Mouse (Mus musculus) embryonic facial prominence, embryonic 15.5 days (tissue): ENCODE measurements around the gene Kifc5b. TPM values are rescaled to one million over a fixed set of nuclear protein-coding genes. Genes with fewer than 3 reads are reported as not detected.
A peak's percentile ranks its signal among the peaks of the same experiment; 100 is the strongest.

Source experiments
- ATAC-seq: fragments of 200-750 bp; cut with Nextera tagmentation; 2 replicates; pipeline ENCODE4 v1.8.0; 2017; ENCODE audit warnings: low read depth, moderate TSS enrichment; ENCODE audit not compliant: insufficient number of reproducible peaks, low FRiP score, low TSS enrichment
- H3K27ac ChIP-seq: fragments of 300-500 bp; sonication (generic); replicated peaks from 2 replicates; pipeline ENCODE4 v1.5.1; 2015; ENCODE audit warnings: mild to moderate bottlenecking, inconsistent platforms
- H3K27me3 ChIP-seq: fragments of 300-500 bp; sonication (generic); 2 replicates; pipeline ENCODE4 v1.6.1; 2015; ENCODE audit warnings: inconsistent platforms
- H3K36me3 ChIP-seq: fragments of 300-500 bp; sonication (generic); 2 replicates; pipeline ENCODE4 v1.6.1; 2015; ENCODE audit warnings: mild to moderate bottlenecking, inconsistent platforms
- H3K4me1 ChIP-seq: fragments of 300-500 bp; sonication (generic); 2 replicates; pipeline ENCODE4 v1.6.1; 2015; ENCODE audit warnings: inconsistent platforms
- H3K4me2 ChIP-seq: fragments of 300-500 bp; sonication (generic); replicated peaks from 2 replicates; pipeline ENCODE4 v1.6.1; 2015; ENCODE audit warnings: mild to moderate bottlenecking, inconsistent platforms
- H3K4me3 ChIP-seq: fragments of 300-500 bp; sonication (generic); replicated peaks from 2 replicates; pipeline ENCODE4 v1.5.1; 2015; ENCODE audit warnings: mild to moderate bottlenecking, inconsistent platforms
- H3K9ac ChIP-seq: fragments of 300-500 bp; sonication (generic); 2 replicates; pipeline ENCODE4 v1.6.1; 2015; ENCODE audit warnings: inconsistent platforms
- H3K9me3 ChIP-seq: fragments of 300-500 bp; sonication (generic); replicated peaks from 2 replicates; pipeline ENCODE4 v1.6.1; 2016; ENCODE audit warnings: inconsistent platforms
- WGBS: fragments of 180-500 bp; shearing (Covaris S2); methylation state at CpG from one replicate; pipeline ENCODE4 v1.1.7; 2015; 5-methylcytosine and 5-hydroxymethylcytosine counted together
- polyA plus RNA-seq: library from polyadenylated mRNA; unstranded; fragments of >200 nt; fragmentation: Nextera tagmentation; extraction: Ambion mirVana; gene quantifications from 2 replicates; pipeline ENCODE4 v1.2.1, GENCODE M21; 2015

Kifc5b gene
- polyA plus RNA-seq: 6.5 and 7.4 TPM in 2 replicates

DNA sequence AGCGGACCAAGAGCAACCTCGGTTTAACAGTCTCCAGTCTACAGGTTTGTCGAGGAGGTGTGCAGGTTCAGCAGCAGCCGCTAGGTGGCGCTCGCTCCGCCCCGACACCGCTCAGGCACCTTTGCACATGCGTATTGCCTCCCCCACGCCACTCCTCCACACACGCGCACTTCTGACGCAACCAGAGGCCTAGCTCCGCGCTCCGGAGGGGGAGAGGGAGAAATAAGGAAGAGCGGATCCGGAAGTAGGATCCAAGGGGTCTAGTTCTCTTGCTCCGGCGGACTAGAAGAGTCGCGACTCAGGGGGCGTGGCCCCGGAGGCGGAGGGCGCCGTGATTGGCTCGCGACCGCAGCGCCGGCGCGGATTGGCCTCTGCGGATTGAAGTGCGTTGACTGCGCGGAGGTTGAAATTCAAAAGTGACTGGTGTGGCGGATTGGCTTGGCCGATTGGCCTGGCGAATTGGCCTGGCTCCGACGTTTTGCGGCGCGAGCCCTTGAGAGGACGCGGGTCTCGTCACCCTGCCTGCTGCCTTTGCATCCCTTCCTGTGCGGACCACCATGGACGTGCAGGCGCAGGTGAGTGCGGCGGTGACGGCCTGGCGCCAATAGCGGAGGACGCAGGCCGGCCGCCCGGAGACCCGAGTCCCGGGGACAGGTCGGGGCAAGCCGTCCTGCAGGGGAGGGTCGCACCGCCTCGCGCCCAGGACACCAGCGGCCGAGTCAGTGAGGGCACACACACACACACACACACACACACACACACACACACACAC is at the start of gene Kifc5b:
Gene Kifc5b, plus strand, starts transcription at position 381 of the 772 bp plus-strand sequence.
- peaks cover 12% of the 10 kb centered on the region; the same call in 1 of the 2 replicates for H3K4me1 ChIP-seq
- under 1% methylated on average over 64 of the region's 72 CpGs for WGBS

GRCm38 (mm10) chr17:26868756-26869155 is 48.1 kb upstream of the Kifc5b start:
- no peak for ATAC-seq
- Histone ChIP-seq H3K27me3 (no peaks in the 10 kb centered on the region; the same call in 1 of the 2 replicates), H3K9ac (no peak overlapping the region), H3K9me3 (no peaks in the 10 kb centered on the region), H3K4me3 (no peak overlapping the region), H3K4me2 (no peak overlapping the region), H3K36me3 (no peaks in the 10 kb centered on the region), H3K4me1 (no peaks in the 10 kb centered on the region), H3K27ac (no peak overlapping the region)
- 22% methylated on average over 5 of the region's 5 CpGs for WGBS

More for the DNA sequence above, at the start of gene Kifc5b:
- Histone ChIP-seq H3K4me2 (peak within 1 kb of the TSS; percentile 76), H3K27me3 (no peaks in the 10 kb centered on the region), H3K9ac (peak within 1 kb of the TSS; percentile 59), H3K27ac (peak within 1 kb of the TSS; percentile 66), H3K36me3 (peaks cover 6% of the 10 kb centered on the region; the same call in 1 of the 2 replicates), H3K9me3 (no peaks in the 10 kb centered on the region), H3K4me3 (peak within 1 kb of the TSS; percentile 76)
- ATAC-seq: peak; percentile 100

- H3K4me3 ChIP-seq: no peak overlapping the region
- WGBS: 65% methylated on average over 3 of the region's 3 CpGs
- H3K27me3 ChIP-seq: no peaks in the 10 kb centered on the region; the same call in 1 of the 2 replicates
- H3K36me3 ChIP-seq: no peaks in the 10 kb centered on the region
- no peaks in the 10 kb centered on the region for H3K4me1 ChIP-seq
- H3K9me3 ChIP-seq: no peaks in the 10 kb centered on the region
- ATAC-seq: no peak
- H3K9ac ChIP-seq: no peak overlapping the region
- no peak overlapping the region for H3K4me2 ChIP-seq
- H3K27ac ChIP-seq: no peak overlapping the region
Observed at GRCm38 (mm10) chr17:26872870-26873269, 44.0 kb upstream of the Kifc5b start.

DNA sequence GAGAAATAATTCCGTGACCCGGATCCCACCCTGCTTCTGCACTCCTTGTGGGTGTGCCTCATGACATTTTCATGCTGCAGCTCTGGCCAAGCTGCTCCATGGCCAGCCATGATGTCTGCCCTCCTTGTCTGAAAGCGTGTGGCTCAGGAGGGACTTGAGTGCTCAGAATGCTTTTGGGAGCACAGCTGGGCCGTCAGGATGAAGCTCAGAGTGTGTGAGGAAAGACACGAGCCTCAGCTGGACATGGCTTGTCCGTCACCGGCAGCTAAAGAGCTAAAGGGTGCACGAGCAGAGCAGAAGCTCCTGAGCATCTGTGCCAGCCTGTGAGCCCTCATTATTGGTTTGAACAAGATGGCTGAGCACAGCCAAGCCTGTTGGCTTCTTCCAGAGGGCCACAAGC is 43.4 kb upstream of the Kifc5b start:
- Histone ChIP-seq H3K4me3 (no peak overlapping the region), H3K27ac (no peak overlapping the region), H3K9me3 (no peaks in the 10 kb centered on the region), H3K4me1 (no peaks in the 10 kb centered on the region), H3K36me3 (no peaks in the 10 kb centered on the region), H3K27me3 (no peaks in the 10 kb centered on the region; the same call in 1 of the 2 replicates), H3K9ac (no peak overlapping the region), H3K4me2 (no peak overlapping the region)
- 70% methylated on average over 8 of the region's 8 CpGs for WGBS
- ATAC-seq: no peak

GRCm38 (mm10) chr17:26874542-26874941 is 42.3 kb upstream of the Kifc5b start:
- ATAC-seq: no peak
- no peaks in the 10 kb centered on the region for H3K4me1 ChIP-seq
- no peak overlapping the region for H3K4me3 ChIP-seq
- no peak overlapping the region for H3K9ac ChIP-seq
- WGBS: 67% methylated on average over 11 of the region's 11 CpGs
- 0 out of 2 replicates have a peak overlapping the region, but pooled peaks have one; percentile 39 for H3K27ac ChIP-seq
- no peaks in the 10 kb centered on the region for H3K27me3 ChIP-seq
- H3K36me3 ChIP-seq: no peaks in the 10 kb centered on the region
- H3K4me2 ChIP-seq: no peak overlapping the region
- no peaks in the 10 kb centered on the region for H3K9me3 ChIP-seq

DNA sequence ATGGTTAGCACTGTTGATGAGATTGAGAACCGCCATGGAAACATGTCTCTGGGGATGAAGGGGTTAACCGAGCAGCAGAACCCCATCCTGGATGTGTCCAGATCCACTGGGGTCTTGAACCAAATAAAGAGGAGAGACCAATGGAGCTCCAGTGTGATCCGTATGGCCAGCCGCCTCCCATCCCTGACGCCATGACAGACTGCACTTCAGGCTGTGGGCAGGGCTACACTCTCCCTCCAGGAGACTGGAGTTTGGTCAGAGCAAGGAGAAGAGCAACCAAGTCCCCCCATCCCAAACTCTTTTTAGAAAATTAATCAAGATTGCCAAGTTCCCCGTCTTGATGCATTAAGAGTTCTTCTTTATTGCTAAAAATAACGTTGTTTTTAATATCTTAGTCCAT is 39.0 kb upstream of the Kifc5b start:
- Histone ChIP-seq H3K27ac (no peak overlapping the region), H3K4me3 (no peak overlapping the region), H3K4me1 (no peaks in the 10 kb centered on the region), H3K27me3 (no peaks in the 10 kb centered on the region), H3K4me2 (no peak overlapping the region), H3K9me3 (no peaks in the 10 kb centered on the region), H3K9ac (no peak overlapping the region), H3K36me3 (no peaks in the 10 kb centered on the region)
- no peak for ATAC-seq
- WGBS: 71% methylated on average over 7 of the region's 7 CpGs

DNA sequence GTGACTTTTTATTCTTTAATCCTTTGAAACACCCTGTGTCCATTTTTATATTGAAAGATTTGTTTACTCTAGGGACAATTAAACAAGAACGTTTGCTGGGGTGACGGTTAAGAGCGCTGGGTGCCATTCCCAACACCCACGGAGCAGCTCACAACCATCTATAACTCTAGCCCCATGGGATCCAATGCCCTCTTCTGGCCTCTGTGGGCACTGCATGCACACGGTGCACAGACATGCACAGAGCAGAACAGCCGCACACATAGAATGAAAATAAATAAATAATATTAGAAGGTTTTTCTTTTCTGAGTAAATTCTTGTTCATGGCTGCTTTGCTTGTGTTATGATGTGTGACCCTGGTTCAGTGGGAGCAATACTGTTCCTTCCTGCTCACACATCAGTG is 37.7 kb upstream of the Kifc5b start:
- Histone ChIP-seq H3K9me3 (no peaks in the 10 kb centered on the region), H3K9ac (no peak overlapping the region), H3K4me2 (no peak overlapping the region), H3K36me3 (no peaks in the 10 kb centered on the region), H3K27me3 (no peaks in the 10 kb centered on the region), H3K4me1 (peaks cover 1% of the 10 kb centered on the region; the same call in 1 of the 2 replicates), H3K27ac (no peak overlapping the region), H3K4me3 (no peak overlapping the region)
- no peak for ATAC-seq
- 89% methylated on average over 6 of the region's 6 CpGs for WGBS

- Histone ChIP-seq H3K27me3 (peaks cover 3% of the 10 kb centered on the region; the same call in 1 of the 2 replicates), H3K4me1 (peaks cover 21% of the 10 kb centered on the region)
- WGBS: 73% methylated on average over 1 of the region's 1 CpGs
Observed at GRCm38 (mm10) chr17:26882706-26883105, 34.2 kb upstream of the Kifc5b start.

GRCm38 (mm10) chr17:26883585-26883984 is 33.3 kb upstream of the Kifc5b start:
- 79% methylated on average over 6 of the region's 6 CpGs for WGBS
- Histone ChIP-seq H3K27me3 (peaks cover 3% of the 10 kb centered on the region; the same call in 1 of the 2 replicates), H3K4me1 (peaks cover 28% of the 10 kb centered on the region), H3K4me3 (no peak overlapping the region), H3K9me3 (no peaks in the 10 kb centered on the region), H3K4me2 (no peak overlapping the region), H3K27ac (no peak overlapping the region), H3K36me3 (no peaks in the 10 kb centered on the region), H3K9ac (no peak overlapping the region)
- ATAC-seq: no peak

More at GRCm38 (mm10) chr17:26882706-26883105, 34.2 kb upstream of the Kifc5b start:
- Histone ChIP-seq H3K27ac (no peak overlapping the region), H3K9ac (no peak overlapping the region), H3K36me3 (no peaks in the 10 kb centered on the region), H3K9me3 (no peaks in the 10 kb centered on the region), H3K4me2 (no peak overlapping the region), H3K4me3 (no peak overlapping the region)
- no peak for ATAC-seq

DNA sequence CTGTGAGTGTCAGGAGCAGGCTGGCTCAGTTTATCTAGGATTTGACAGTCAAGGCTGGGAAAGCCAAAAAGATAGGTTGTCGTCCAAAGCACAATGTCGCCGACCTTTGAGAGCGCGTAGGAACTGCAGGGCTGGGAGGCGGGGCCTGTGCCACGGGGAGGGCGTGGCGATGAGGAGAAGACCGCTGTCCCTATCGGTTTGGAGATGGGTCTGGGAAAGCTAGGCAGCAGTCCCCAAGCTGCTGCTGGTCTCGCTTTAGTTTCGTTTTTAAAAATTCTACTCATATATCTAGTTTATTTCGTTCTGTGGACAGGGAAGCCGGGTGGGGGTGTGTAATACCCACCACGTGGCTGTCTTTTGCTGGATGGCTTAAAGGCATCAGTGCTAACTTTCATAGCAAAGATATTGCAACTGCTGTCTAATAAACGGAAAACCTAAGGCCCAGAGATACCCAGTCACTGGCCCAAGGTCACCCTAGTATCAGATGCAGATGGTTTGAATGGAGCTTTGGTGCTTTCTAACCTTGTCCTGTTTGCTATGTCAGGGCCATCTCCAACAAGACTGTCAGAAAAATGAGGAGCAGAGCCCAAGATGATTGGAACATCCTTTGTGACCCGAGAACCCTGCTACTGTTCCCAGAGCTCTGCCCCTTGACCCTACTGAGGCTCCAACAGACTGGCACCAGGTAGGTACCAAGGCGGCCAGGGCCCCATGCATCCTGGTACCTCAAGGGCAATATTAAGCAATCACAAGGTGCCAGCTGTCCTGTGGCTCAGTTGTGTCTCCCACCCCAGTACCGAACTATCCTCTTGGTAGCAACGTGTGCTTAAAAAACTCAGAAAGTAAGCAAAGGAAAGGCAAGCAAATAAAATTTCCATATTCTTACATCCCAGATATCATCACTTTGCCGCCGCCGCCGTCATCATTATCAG is 31.6 kb upstream of the Kifc5b start:
- Histone ChIP-seq H3K36me3 (no peaks in the 10 kb centered on the region), H3K4me1 (peaks cover 29% of the 10 kb centered on the region), H3K27ac (no peak overlapping the region; the same call in 1 of the 2 replicates), H3K27me3 (peaks cover 3% of the 10 kb centered on the region; the same call in 1 of the 2 replicates), H3K9me3 (no peaks in the 10 kb centered on the region), H3K4me2 (peak overlapping the region; percentile 78), H3K4me3 (peak overlapping the region; percentile 49), H3K9ac (0 out of 2 replicates have a peak overlapping the region, but pooled peaks have one; percentile 15)
- ATAC-seq: 0 out of 2 replicates have a peak, but pooled peaks have one; percentile 43
- 18% methylated on average over 25 of the region's 25 CpGs for WGBS
